Mouse (Mus musculus) liver, embryonic 13.5 days (tissue): ENCODE results near the gene Slf2. TPM values are rescaled to one million over a fixed set of nuclear protein-coding genes. Genes with fewer than 3 reads are reported as not detected.
A peak's percentile ranks its signal among the peaks of the same experiment; 100 is the strongest.

Experiments
- ATAC-seq: fragments of 200-750 bp; cut with Nextera tagmentation; 2 replicates; pipeline ENCODE4 v1.8.0; 2017; ENCODE audit warnings: low read depth, mild to moderate bottlenecking, moderate number of reproducible peaks, moderate library complexity
- DNase-seq: peaks from one replicate; pipeline ENCODE4 v3.0.0; 2022
- H3K27ac ChIP-seq: fragments of 300-500 bp; sonication (generic); 2 replicates; pipeline ENCODE4 v1.5.1; 2015; ENCODE audit warnings: moderate library complexity, mild to moderate bottlenecking, inconsistent platforms
- H3K27me3 ChIP-seq: fragments of 300-500 bp; sonication (generic); 2 replicates; pipeline ENCODE4 v1.6.1; 2015; ENCODE audit warnings: mild to moderate bottlenecking, inconsistent platforms
- H3K36me3 ChIP-seq: fragments of 300-500 bp; sonication (generic); 2 replicates; pipeline ENCODE4 v1.6.1; 2015; ENCODE audit warnings: mild to moderate bottlenecking, inconsistent platforms
- H3K4me1 ChIP-seq: fragments of 300-500 bp; sonication (generic); replicated peaks from 2 replicates; pipeline ENCODE4 v1.6.1; 2015; ENCODE audit warnings: inconsistent platforms
- H3K4me2 ChIP-seq: fragments of 300-500 bp; sonication (generic); 2 replicates; pipeline ENCODE4 v1.6.1; 2015; ENCODE audit warnings: inconsistent platforms, mild to moderate bottlenecking, moderate library complexity
- H3K4me3 ChIP-seq: fragments of 300-500 bp; sonication (generic); replicated peaks from 2 replicates; pipeline ENCODE4 v1.5.1; 2015; ENCODE audit warnings: mild to moderate bottlenecking, inconsistent platforms
- H3K9ac ChIP-seq: fragments of 300-500 bp; sonication (generic); 2 replicates; pipeline ENCODE4 v1.6.1; 2015; ENCODE audit warnings: mild to moderate bottlenecking, inconsistent platforms
- H3K9me3 ChIP-seq: fragments of 300-500 bp; sonication (generic); replicated peaks from 2 replicates; pipeline ENCODE4 v1.6.1; 2016; ENCODE audit warnings: inconsistent platforms
- WGBS: fragments of 180-500 bp; shearing (Covaris S2); methylation state at CpG from one replicate; pipeline ENCODE4 v1.1.7; 2015; ENCODE audit not compliant: insufficient replicate concordance; 5-methylcytosine and 5-hydroxymethylcytosine counted together
- polyA plus RNA-seq: library from polyadenylated mRNA; unstranded; fragments of >200 nt; fragmentation: Nextera tagmentation; extraction: Ambion mirVana; gene quantifications from 2 replicates; pipeline ENCODE4 v1.2.1, GENCODE M21; 2015

The Slf2 gene
- polyA plus RNA-seq, 1 experiment from 2014 or later = 12.6 TPM

DNA sequence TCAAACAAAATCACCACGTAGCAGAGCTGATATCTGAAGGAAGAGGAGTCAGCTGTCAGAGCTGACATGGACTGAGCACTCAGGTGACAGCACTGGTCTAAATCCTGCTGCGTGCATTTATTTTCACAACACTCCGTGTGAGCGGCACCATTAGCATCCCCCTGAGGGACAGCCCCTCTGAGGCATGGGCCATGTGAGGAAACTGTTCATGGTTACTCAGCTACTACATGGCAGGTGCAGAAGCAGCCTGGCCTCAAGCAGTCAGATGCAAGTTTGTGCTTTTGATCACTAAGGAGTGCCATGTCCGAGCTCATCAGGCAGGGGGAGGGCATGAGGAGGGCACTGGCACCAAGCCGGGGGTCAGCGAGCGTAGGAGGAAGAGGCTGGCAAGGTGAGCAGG is 68.7 kb downstream of the Slf2 start:
- H3K36me3 ChIP-seq = peaks cover 46% of the 10 kb centered on the region
- no peak for DNase-seq

GRCm38 (mm10) chr19:45002301-45002700 is 71.3 kb downstream of the Slf2 start:
- Histone ChIP-seq H3K4me1 (peaks cover 25% of the 10 kb centered on the region), H3K4me2 (no peak overlapping the region), H3K9me3 (no peaks in the 10 kb centered on the region), H3K36me3 (peaks cover 49% of the 10 kb centered on the region), H3K9ac (no peak overlapping the region), H3K4me3 (no peak overlapping the region), H3K27me3 (no peaks in the 10 kb centered on the region), H3K27ac (no peak overlapping the region)
- WGBS = 56% methylated on average over 3 of the region's 3 CpGs
- no peak for ATAC-seq
- DNase-seq = no peak

More for the DNA sequence above, 68.7 kb downstream of the Slf2 start:
- Histone ChIP-seq H3K27me3 (no peaks in the 10 kb centered on the region), H3K27ac (no peak overlapping the region), H3K4me1 (peaks cover 16% of the 10 kb centered on the region), H3K9me3 (no peaks in the 10 kb centered on the region), H3K4me2 (no peak overlapping the region), H3K9ac (no peak overlapping the region), H3K4me3 (no peak overlapping the region)
- ATAC-seq = no peak
- 75% methylated on average over 8 of the region's 8 CpGs for WGBS

- ATAC-seq (no peak), DNase-seq (no peak)
- Histone ChIP-seq H3K4me2 (no peak overlapping the region), H3K36me3 (peaks cover 55% of the 10 kb centered on the region), H3K4me3 (no peak overlapping the region), H3K27ac (no peak overlapping the region), H3K27me3 (no peaks in the 10 kb centered on the region), H3K4me1 (peaks cover 40% of the 10 kb centered on the region), H3K9me3 (no peaks in the 10 kb centered on the region), H3K9ac (no peak overlapping the region)
- WGBS = 83% methylated on average over 7 of the region's 7 CpGs
Measured at GRCm38 (mm10) chr19:45003740-45004516, 73.0 kb downstream of the Slf2 start.

DNA sequence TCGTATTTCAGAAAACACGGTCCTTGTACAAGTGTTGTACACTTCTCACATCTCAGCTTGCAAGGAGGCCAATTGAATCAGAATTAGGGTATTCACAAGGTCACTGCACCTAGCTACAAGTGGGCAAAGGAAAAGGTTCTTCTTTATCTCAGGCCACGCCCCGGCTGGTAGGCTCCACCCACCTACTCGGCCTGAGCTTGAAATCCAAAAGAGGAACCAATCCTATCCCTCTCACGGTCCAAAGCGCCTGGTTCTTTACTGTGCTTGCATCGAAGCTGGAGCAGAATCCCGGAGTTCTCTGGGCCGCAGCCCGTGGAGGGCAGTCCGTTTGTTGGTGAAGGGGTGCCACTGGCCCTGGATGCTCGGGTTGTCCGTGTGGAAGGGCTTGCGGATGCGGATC is 74.5 kb downstream of the Slf2 start, which contains the start of gene Twnk:
Gene Twnk, plus strand, starts transcription at position 220 of the 400 bp plus-strand sequence.
- peak within 1 kb of the TSS; percentile 85 for H3K9ac ChIP-seq
- H3K4me1 ChIP-seq = peaks cover 43% of the 10 kb centered on the region
- no peaks in the 10 kb centered on the region for H3K27me3 ChIP-seq
- DNase-seq (peak; percentile 74), ATAC-seq (peak; percentile 19; the same call in 1 of the 2 replicates)
- H3K27ac ChIP-seq = peak within 1 kb of the TSS; percentile 68
- H3K36me3 ChIP-seq = peaks cover 66% of the 10 kb centered on the region
- H3K4me2 ChIP-seq = peak within 1 kb of the TSS; percentile 92
- no peaks in the 10 kb centered on the region for H3K9me3 ChIP-seq
- WGBS = 7% methylated on average over 16 of the region's 16 CpGs
- peak within 1 kb of the TSS; percentile 96 for H3K4me3 ChIP-seq

GRCm38 (mm10) chr19:45005957-45006712 is 75.2 kb downstream of the Slf2 start, which contains the start of gene Mrpl43:
TSS of gene Mrpl43 (minus strand) at chr19:45006442.
- H3K27me3 ChIP-seq = no peaks in the 10 kb centered on the region

GRCm38 (mm10) chr19:45007021-45007420 is 76.1 kb downstream of the Slf2 start:
- Histone ChIP-seq H3K27me3 (no peaks in the 10 kb centered on the region), H3K4me2 (peak overlapping the region; percentile 92), H3K9me3 (no peaks in the 10 kb centered on the region), H3K27ac (peak overlapping the region; percentile 68), H3K4me3 (peak overlapping the region; percentile 96), H3K9ac (peak overlapping the region; percentile 85), H3K4me1 (peaks cover 43% of the 10 kb centered on the region), H3K36me3 (peaks cover 68% of the 10 kb centered on the region)
- WGBS = 24% methylated on average over 17 of the region's 17 CpGs
- ATAC-seq = no peak
- no peak for DNase-seq

More at GRCm38 (mm10) chr19:45005957-45006712, 75.2 kb downstream of the Slf2 start, which contains the start of gene Mrpl43:
- peak within 1 kb of the TSS; percentile 96 for H3K4me3 ChIP-seq
- peaks cover 43% of the 10 kb centered on the region for H3K4me1 ChIP-seq
- ATAC-seq (peak; percentile 87), DNase-seq (peak; percentile 90)
- no peaks in the 10 kb centered on the region for H3K9me3 ChIP-seq
- WGBS = under 1% methylated on average over 82 of the region's 82 CpGs
- peak within 1 kb of the TSS; percentile 68 for H3K27ac ChIP-seq
- peaks cover 66% of the 10 kb centered on the region for H3K36me3 ChIP-seq
- H3K4me2 ChIP-seq = peak within 1 kb of the TSS; percentile 92
- H3K9ac ChIP-seq = peak within 1 kb of the TSS; percentile 85

GRCm38 (mm10) chr19:45007425-45008191 is 76.7 kb downstream of the Slf2 start:
- peak overlapping the region; percentile 68 for H3K27ac ChIP-seq
- DNase-seq = no peak
- no peaks in the 10 kb centered on the region for H3K9me3 ChIP-seq
- H3K4me1 ChIP-seq = peaks cover 43% of the 10 kb centered on the region
- peaks cover 73% of the 10 kb centered on the region for H3K36me3 ChIP-seq
- WGBS = 75% methylated on average over 20 of the region's 20 CpGs
- peak overlapping the region; percentile 92 for H3K4me2 ChIP-seq
- no peaks in the 10 kb centered on the region for H3K27me3 ChIP-seq
- H3K4me3 ChIP-seq = peak overlapping the region; percentile 96
- no peak for ATAC-seq
- peak overlapping the region; percentile 85 for H3K9ac ChIP-seq

DNA sequence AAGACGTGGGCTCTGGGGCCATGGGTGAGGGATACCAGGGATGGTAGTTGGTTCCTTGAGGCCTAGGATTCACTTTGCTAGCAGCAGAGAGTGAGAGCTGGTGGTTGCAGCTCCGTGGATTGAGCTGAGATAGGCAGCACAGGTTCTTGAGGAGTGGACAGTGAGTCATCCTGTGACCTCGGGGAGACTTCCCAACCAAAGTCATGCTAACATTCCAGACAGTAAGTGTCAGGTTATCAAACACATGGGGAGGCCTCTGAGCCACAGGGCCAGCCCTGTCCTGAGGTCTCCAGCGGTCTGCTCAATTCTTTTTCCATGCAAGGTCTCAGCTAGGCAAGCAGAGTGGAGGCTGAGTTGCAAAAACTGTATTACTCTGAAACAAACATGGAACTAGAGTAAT is 79.7 kb downstream of the Slf2 start:
- no peak for DNase-seq
- Histone ChIP-seq H3K9ac (no peak overlapping the region), H3K27ac (no peak overlapping the region), H3K4me3 (no peak overlapping the region), H3K27me3 (no peaks in the 10 kb centered on the region), H3K36me3 (peaks cover 49% of the 10 kb centered on the region), H3K4me1 (peaks cover 52% of the 10 kb centered on the region), H3K9me3 (no peaks in the 10 kb centered on the region), H3K4me2 (no peak overlapping the region)
- ATAC-seq = no peak
- 76% methylated on average over 4 of the region's 4 CpGs for WGBS

GRCm38 (mm10) chr19:45012219-45012618 is 81.3 kb downstream of the Slf2 start:
- Histone ChIP-seq H3K36me3 (peaks cover 49% of the 10 kb centered on the region), H3K9me3 (no peaks in the 10 kb centered on the region), H3K4me2 (no peak overlapping the region), H3K27me3 (0 out of 2 replicates have a peak, but pooled peaks cover 9% of the 10 kb centered on the region), H3K4me1 (peaks cover 60% of the 10 kb centered on the region), H3K9ac (no peak overlapping the region), H3K4me3 (no peak overlapping the region), H3K27ac (no peak overlapping the region)
- DNase-seq (no peak), ATAC-seq (no peak)
- 86% methylated on average over 8 of the region's 8 CpGs for WGBS

DNA sequence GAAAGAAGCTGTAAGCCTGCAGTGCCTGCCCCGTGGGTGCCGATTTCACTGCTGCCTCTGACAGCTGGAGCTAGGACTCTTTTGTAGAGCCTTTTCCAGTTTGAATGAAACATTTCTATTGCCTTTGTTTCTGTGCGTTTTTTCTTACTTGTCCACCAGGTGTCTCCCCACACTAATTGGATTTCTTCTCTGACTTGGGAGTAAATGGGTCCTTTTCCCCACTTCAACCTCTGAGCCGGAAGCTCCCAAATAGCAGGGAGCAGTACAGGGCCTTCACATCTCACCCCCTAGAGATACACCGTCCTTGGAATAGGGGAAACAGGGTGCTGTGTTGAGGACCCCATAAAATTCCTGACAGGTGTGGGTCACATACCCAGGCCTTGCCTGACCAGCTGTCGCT is 81.7 kb downstream of the Slf2 start:
- Histone ChIP-seq H3K27me3 (0 out of 2 replicates have a peak, but pooled peaks cover 9% of the 10 kb centered on the region), H3K27ac (no peak overlapping the region), H3K4me3 (no peak overlapping the region), H3K4me1 (peaks cover 58% of the 10 kb centered on the region), H3K9me3 (no peaks in the 10 kb centered on the region), H3K4me2 (no peak overlapping the region), H3K36me3 (peaks cover 46% of the 10 kb centered on the region), H3K9ac (no peak overlapping the region)
- no peak for ATAC-seq
- 54% methylated on average over 6 of the region's 6 CpGs for WGBS
- DNase-seq = no peak
